Mouse (Mus musculus) brain, embryonic 14.5 days (tissue): Measurements from ENCODE around the gene Ttc9c.

Source experiments
- CTCF ChIP-seq: fragments of 200-500 bp; IDR thresholded peaks from 2 replicates; pipeline ENCODE4 v1.5.1; 2012; ENCODE audit warnings: inconsistent platforms, mild to moderate bottlenecking, moderate library complexity, borderline replicate concordance; ENCODE audit not compliant: insufficient read depth, insufficient read length; ENCODE audit errors: extremely low read depth
- POLR2A ChIP-seq: fragments of 200-500 bp; IDR thresholded peaks from 2 replicates; pipeline ENCODE4 v1.6.1; 2012; ENCODE audit warnings: mild to moderate bottlenecking, inconsistent platforms, borderline replicate concordance; ENCODE audit not compliant: poor library complexity, insufficient read depth, insufficient read length, severe bottlenecking; ENCODE audit errors: extremely low read depth

DNA sequence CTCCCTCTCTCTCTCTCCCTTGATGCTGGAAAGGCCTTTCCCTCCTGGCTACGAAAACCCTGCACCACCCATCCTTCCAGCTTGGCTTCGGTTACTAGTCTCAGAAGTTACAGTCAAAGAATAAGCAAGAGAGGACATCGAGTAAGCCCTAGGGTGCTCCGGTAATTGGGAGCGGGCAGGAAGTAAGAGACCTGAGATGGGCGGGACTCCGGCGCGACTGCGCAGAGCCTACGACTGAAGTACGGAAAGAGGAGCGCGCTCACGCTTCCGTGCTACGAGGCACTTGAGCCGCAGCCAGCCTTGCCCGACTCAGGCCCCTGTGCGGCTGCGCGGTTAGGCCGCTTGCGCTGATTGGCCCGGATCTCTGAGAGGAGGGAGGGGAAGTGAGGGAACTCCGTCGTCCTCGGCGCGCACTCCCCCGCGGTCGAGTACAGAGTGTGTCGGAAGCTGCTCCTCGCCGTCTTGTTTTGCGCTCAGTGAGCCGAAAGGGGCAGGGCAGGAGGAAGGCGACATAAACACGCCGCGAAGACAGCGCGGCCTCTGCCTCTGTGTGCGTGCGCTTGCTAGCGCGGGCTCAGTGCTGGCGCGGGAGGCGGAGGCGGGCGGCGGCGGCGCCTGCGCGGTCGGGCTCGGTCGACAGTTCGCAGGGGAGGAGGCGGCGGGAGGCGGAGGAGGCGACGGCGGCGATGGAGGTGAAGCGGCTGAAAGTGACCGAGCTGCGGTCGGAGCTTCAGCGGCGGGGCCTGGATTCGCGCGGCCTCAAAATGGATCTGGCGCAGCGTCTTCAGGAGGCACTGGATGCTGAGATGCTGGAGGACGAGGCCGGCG is 677 bp upstream of the Ttc9c start, which contains the start of gene Hnrnpul2:
- TF ChIP-seq CTCF (no peak), POLR2A (peak; percentile 73)
